Mouse (Mus musculus) midbrain, embryonic 14.5 days (tissue): Measurements from ENCODE around the gene Wtap. TPM values are rescaled to one million over a fixed set of nuclear protein-coding genes. Genes with fewer than 3 reads are reported as not detected.
A peak's percentile ranks its signal among the peaks of the same experiment; 100 is the strongest.
"Not testable (repeated sequence)": the region's sequence is repeated elsewhere in the genome, so short reads cannot be mapped to it uniquely, and the experiment has no call there.

Experiments used
- ATAC-seq: fragments of 200-750 bp; cut with Nextera tagmentation; 2 replicates; pipeline ENCODE4 v1.8.0; 2017; ENCODE audit warnings: moderate number of reproducible peaks, moderate library complexity; ENCODE audit not compliant: low FRiP score, low TSS enrichment
- DNase-seq: peaks from one replicate; pipeline ENCODE4 v3.0.0-alpha.2; 2015
- H3K27ac ChIP-seq: fragments of 300-500 bp; sonication (generic); replicated peaks from 2 replicates; pipeline ENCODE4 v1.5.1; 2014; ENCODE audit warnings: mild to moderate bottlenecking, low read depth, low read length, moderate library complexity
- H3K27me3 ChIP-seq: fragments of 300-500 bp; sonication (generic); 2 replicates; pipeline ENCODE4 v1.6.1; 2014; ENCODE audit warnings: low read length, control low read depth, mixed read lengths; ENCODE audit not compliant: control insufficient read depth, insufficient read depth
- H3K36me3 ChIP-seq: fragments of 300-500 bp; sonication (generic); 2 replicates; pipeline ENCODE4 v1.6.1; 2014; ENCODE audit warnings: low read length, control low read depth; ENCODE audit not compliant: control insufficient read depth, insufficient read depth
- H3K4me1 ChIP-seq: fragments of 300-500 bp; sonication (generic); 2 replicates; pipeline ENCODE4 v1.6.1; 2014; ENCODE audit warnings: mild to moderate bottlenecking, antibody characterized with exemption, low read length, control low read depth; ENCODE audit not compliant: control insufficient read depth, insufficient read depth
- H3K4me2 ChIP-seq: fragments of 300-500 bp; sonication (generic); 2 replicates; pipeline ENCODE4 v1.6.1; 2014; ENCODE audit warnings: mild to moderate bottlenecking, low read length, moderate library complexity
- H3K4me3 ChIP-seq: fragments of 300-500 bp; sonication (generic); replicated peaks from 2 replicates; pipeline ENCODE4 v1.5.1; 2014; ENCODE audit warnings: low read depth, low read length
- H3K9ac ChIP-seq: fragments of 300-500 bp; sonication (generic); replicated peaks from 2 replicates; pipeline ENCODE4 v1.6.1; 2014; ENCODE audit warnings: mild to moderate bottlenecking, low read length, moderate library complexity
- H3K9me3 ChIP-seq: fragments of 300-500 bp; sonication (generic); 2 replicates; pipeline ENCODE4 v1.6.1; 2016; ENCODE audit warnings: low read length, control low read depth, mixed read lengths; ENCODE audit not compliant: control insufficient read depth
- WGBS: fragments of 180-500 bp; shearing (Covaris S2); extraction: QIAGEN DNeasy Blood & Tissue Kit; methylation state at CpG from one replicate; pipeline ENCODE4 v1.1.7; 2014; 5-methylcytosine and 5-hydroxymethylcytosine counted together
- polyA plus RNA-seq: library from polyadenylated mRNA; unstranded; fragments of >200 nt; fragmentation: Nextera tagmentation; extraction: Ambion mirVana; gene quantifications from 2 replicates; pipeline ENCODE4 v1.2.1, GENCODE M21; 2014

Gene Wtap
- polyA plus RNA-seq, result 147 and 150 TPM in 2 replicates

GRCm38 (mm10) chr17:12994069-12994468 lies at the start of gene Wtap:
Gene Wtap, minus strand, starts transcription at chr17:12994169.
- DNase-seq (no peak), ATAC-seq (no peak)
- Histone ChIP-seq H3K4me3 (peak within 1 kb of the TSS; percentile 99), H3K36me3 (no peaks in the 10 kb centered on the region), H3K9ac (peak within 1 kb of the TSS; percentile 99), H3K27me3 (no peaks in the 10 kb centered on the region), H3K4me2 (peak within 1 kb of the TSS; percentile 77), H3K9me3 (no peaks in the 10 kb centered on the region), H3K27ac (peak within 1 kb of the TSS; percentile 99), H3K4me1 (peaks cover 11% of the 10 kb centered on the region; the same call in 1 of the 2 replicates)
- WGBS, result 92% methylated on average over 1 of the region's 1 CpGs

- 92% methylated on average over 4 of the region's 12 CpGs for WGBS
- not testable (repeated sequence) for ATAC-seq
Measured at GRCm38 (mm10) chr17:13036627-13037192, 42.7 kb upstream of the Wtap start.

GRCm38 (mm10) chr17:13013316-13013715 lies 19.3 kb upstream of the Wtap start:
- no peak overlapping the region for H3K4me3 ChIP-seq
- no peak overlapping the region for H3K9ac ChIP-seq
- no peak overlapping the region for H3K27ac ChIP-seq
- peaks cover 9% of the 10 kb centered on the region for H3K4me1 ChIP-seq
- H3K9me3 ChIP-seq, result no peaks in the 10 kb centered on the region
- no peaks in the 10 kb centered on the region for H3K27me3 ChIP-seq
- H3K4me2 ChIP-seq, result no peak overlapping the region
- WGBS, result 68% methylated on average over 3 of the region's 3 CpGs
- DNase-seq (no peak), ATAC-seq (no peak)
- peaks cover 45% of the 10 kb centered on the region for H3K36me3 ChIP-seq

More at GRCm38 (mm10) chr17:13036627-13037192, 42.7 kb upstream of the Wtap start:
- H3K4me3 ChIP-seq, H3K9me3 ChIP-seq, H3K4me2 ChIP-seq, H3K36me3 ChIP-seq, H3K4me1 ChIP-seq, H3K27me3 ChIP-seq, DNase-seq, H3K9ac ChIP-seq, H3K27ac ChIP-seq: not testable (repeated sequence)

DNA sequence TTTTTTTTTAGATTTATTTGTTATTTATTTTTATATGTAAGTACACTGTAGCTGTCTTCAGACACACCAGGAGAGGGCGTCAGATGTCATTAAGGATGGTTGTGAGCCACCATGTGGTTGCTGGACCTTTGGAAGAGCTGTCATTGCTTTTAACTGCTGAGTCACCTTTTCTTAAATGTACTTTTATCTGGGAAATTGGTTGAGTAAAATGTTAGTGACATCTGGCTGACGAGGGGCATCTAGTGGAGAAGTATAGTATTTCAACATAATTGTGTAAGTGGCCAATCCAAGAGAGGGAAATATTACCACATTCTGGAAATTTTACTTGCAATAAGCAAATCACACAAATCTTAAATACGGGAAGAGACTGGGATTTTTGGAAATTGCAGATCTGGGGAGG lies 15.9 kb upstream of the Wtap start:
- H3K4me2 ChIP-seq, result no peak overlapping the region
- H3K36me3 ChIP-seq, result peaks cover 29% of the 10 kb centered on the region
- 40% methylated on average over 3 of the region's 3 CpGs for WGBS
- H3K4me1 ChIP-seq, result peaks cover 9% of the 10 kb centered on the region
- no peaks in the 10 kb centered on the region for H3K9me3 ChIP-seq
- no peak overlapping the region for H3K9ac ChIP-seq
- no peak for ATAC-seq
- no peaks in the 10 kb centered on the region for H3K27me3 ChIP-seq
- H3K27ac ChIP-seq, result no peak overlapping the region
- no peak overlapping the region for H3K4me3 ChIP-seq
- DNase-seq, result peak; percentile 84

- H3K36me3 ChIP-seq, result peaks cover 16% of the 10 kb centered on the region
- peaks cover 9% of the 10 kb centered on the region for H3K4me1 ChIP-seq
- DNase-seq (no peak), ATAC-seq (no peak; the same call in 1 of the 2 replicates)
- no peaks in the 10 kb centered on the region for H3K9me3 ChIP-seq
- peak overlapping the region; percentile 89 for H3K27ac ChIP-seq
- 1% methylated on average over 10 of the region's 10 CpGs for WGBS
- no peaks in the 10 kb centered on the region for H3K27me3 ChIP-seq
- peak overlapping the region; percentile 90 for H3K4me2 ChIP-seq
- H3K4me3 ChIP-seq, result peak overlapping the region; percentile 90
- peak overlapping the region; percentile 68 for H3K9ac ChIP-seq
Measured at GRCm38 (mm10) chr17:13008528-13008927, 14.6 kb upstream of the Wtap start.

DNA sequence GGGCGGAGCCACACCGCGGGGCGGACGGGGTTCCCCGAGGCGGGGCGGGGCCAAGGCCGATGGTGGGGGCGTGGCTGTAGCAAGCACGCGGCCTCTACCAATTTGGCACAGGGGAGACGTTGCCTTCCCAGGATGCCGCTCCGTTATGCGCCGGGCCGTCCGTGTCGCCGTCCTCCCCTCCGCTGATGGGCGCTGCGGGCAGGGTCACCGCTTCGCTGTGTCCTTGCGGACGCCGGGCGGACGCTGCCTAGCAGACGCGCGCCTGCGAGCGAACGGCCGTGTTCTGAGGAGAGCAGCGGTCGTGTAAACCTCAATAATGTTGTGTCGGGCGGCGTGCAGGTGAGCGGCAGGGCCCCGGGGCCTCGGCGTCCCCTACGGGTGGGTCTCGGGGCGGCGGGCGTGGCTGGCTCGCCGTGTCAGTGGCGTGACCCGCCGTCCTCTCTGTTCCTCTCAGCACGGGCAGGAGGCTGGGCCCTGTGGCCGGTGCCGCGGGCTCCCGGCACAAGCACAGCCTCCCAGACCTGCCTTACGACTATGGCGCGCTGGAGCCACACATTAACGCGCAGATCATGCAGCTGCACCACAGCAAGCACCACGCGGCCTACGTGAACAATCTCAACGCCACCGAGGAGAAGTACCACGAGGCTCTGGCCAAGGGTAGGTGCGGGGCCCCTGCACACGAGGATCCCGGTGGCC lies 13.9 kb upstream of the Wtap start:
- no peaks in the 10 kb centered on the region for H3K9me3 ChIP-seq
- peak overlapping the region; percentile 68 for H3K9ac ChIP-seq
- ATAC-seq, result peak; percentile 98
- peak overlapping the region; percentile 90 for H3K4me3 ChIP-seq
- under 1% methylated on average over 74 of the region's 76 CpGs for WGBS
- H3K36me3 ChIP-seq, result peaks cover 10% of the 10 kb centered on the region; the same call in 1 of the 2 replicates
- peak; percentile 97 for DNase-seq
- peaks cover 9% of the 10 kb centered on the region for H3K4me1 ChIP-seq
- H3K4me2 ChIP-seq, result peak overlapping the region; percentile 90
- H3K27me3 ChIP-seq, result no peaks in the 10 kb centered on the region
- peak overlapping the region; percentile 89 for H3K27ac ChIP-seq

DNA sequence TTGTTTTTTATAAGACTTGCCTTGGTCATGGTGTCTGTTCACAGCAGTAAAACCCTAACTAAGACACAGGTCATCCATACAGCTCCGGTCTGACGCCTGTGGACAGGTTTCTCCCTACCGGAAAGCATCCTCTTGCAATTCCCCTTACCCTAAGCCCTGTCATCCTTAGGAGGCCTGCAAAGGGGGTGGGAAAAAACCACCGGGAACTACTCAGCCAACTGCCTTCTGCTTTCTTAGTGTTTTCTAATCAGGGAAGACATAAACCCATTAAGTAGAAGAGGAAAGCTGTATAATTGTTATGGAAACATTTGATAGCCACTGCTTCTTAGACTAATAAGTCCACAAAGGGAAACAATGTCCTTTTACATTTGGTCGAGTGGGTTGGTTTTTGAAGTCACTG lies 13.0 kb upstream of the Wtap start:
- Histone ChIP-seq H3K9me3 (no peaks in the 10 kb centered on the region), H3K4me1 (peaks cover 9% of the 10 kb centered on the region), H3K27ac (no peak overlapping the region), H3K9ac (0 out of 2 replicates have a peak overlapping the region, but pooled peaks have one; percentile 68), H3K36me3 (peaks cover 5% of the 10 kb centered on the region; the same call in 1 of the 2 replicates), H3K4me2 (peak overlapping the region; percentile 90), H3K4me3 (peak overlapping the region; percentile 90), H3K27me3 (no peaks in the 10 kb centered on the region)
- 51% methylated on average over 5 of the region's 5 CpGs for WGBS
- ATAC-seq (no peak), DNase-seq (no peak)

DNA sequence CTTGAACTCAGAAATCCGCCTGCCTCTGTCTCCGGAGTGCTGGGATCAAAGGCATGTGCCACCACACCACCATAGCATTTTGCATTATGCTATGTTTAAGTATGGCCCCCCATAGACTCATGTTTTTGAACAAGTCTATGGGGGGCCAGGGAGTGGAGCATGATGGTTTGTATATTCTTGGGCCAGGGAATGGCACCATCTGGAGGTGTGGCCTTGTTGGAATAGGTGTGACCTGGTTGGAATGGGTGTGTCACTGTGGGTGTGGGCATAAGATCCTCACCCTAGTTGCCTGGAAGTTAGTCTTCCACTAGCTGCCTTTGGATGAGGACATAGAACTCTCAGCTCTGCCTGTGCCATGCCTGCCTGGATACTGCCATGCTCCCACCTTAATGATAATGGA lies 12.6 kb upstream of the Wtap start, which contains the start of gene Sod2:
Sod2 (plus strand) TSS at position 301 of the 400 bp plus-strand sequence.
- H3K27ac ChIP-seq, result peak within 1 kb of the TSS; percentile 89
- not testable (repeated sequence) for H3K4me1 ChIP-seq, DNase-seq, H3K27me3 ChIP-seq, ATAC-seq, H3K36me3 ChIP-seq, H3K9me3 ChIP-seq
- peak within 1 kb of the TSS; percentile 90 for H3K4me2 ChIP-seq
- H3K9ac ChIP-seq, result peak within 1 kb of the TSS; percentile 68
- H3K4me3 ChIP-seq, result peak within 1 kb of the TSS; percentile 90
- WGBS, result 90% methylated on average over 2 of the region's 2 CpGs
